Mouse (Mus musculus) MEL (cell line): ENCODE results near the gene Rad17. TPM values are rescaled to one million over a fixed set of nuclear protein-coding genes. Genes with fewer than 3 reads are reported as not detected.

ENCODE experiments used
- DNase-seq: peaks from one replicate; pipeline ENCODE4 v3.0.0; 2011; ENCODE audit warnings: low read depth, low spot score
- H3K27ac ChIP-seq: 2 replicates; pipeline ENCODE4 v1.5.1; 2012; ENCODE audit warnings: low read depth, mild to moderate bottlenecking, control low read depth, low read length, moderate library complexity; ENCODE audit not compliant: control insufficient read depth
- H3K27me3 ChIP-seq, 2 experiments: fragments of 150-350 bp in 1 of 2; sonication (generic) in 1 of 2; 2 replicates each; pipeline ENCODE4 v1.6.1; 2012; ENCODE audit warnings: low read length in 2 of 2, mild to moderate bottlenecking in 2 of 2, improper control_type of control experiment in 1 of 2, moderate library complexity in 1 of 2; ENCODE audit not compliant: insufficient read depth in 2 of 2, control insufficient read depth in 1 of 2
- H3K36me3 ChIP-seq, 2 experiments: 2 replicates each; pipeline ENCODE4 v1.6.1; 2012 to 2014; ENCODE audit warnings: low read length in 2 of 2, improper control_type of control experiment in 1 of 2, inconsistent platforms in 1 of 2, mild to moderate bottlenecking in 1 of 2; ENCODE audit not compliant: insufficient read depth in 2 of 2, control insufficient read depth in 1 of 2
- H3K4me1 ChIP-seq, 2 experiments: fragments of 150-350 bp in 1 of 2; sonication (generic) in 1 of 2; 2 replicates each; pipeline ENCODE4 v1.6.1; 2012; ENCODE audit warnings: low read length in 2 of 2, improper control_type of control experiment in 1 of 2, mild to moderate bottlenecking in 1 of 2; ENCODE audit not compliant: insufficient read depth in 2 of 2, control insufficient read depth in 1 of 2
- H3K4me3 ChIP-seq, 2 experiments: fragments of 150-350 bp in 1 of 2; sonication (generic) in 1 of 2; 2 replicates each; pipeline ENCODE4 v1.5.1; 2012; ENCODE audit warnings: low read depth in 2 of 2, low read length in 2 of 2, mild to moderate bottlenecking in 2 of 2, moderate library complexity in 2 of 2, control low read depth in 1 of 2, improper control_type of control experiment in 1 of 2; ENCODE audit not compliant: control insufficient read depth in 1 of 2, insufficient read depth in 1 of 2
- H3K79me2 ChIP-seq: 2 replicates; pipeline ENCODE4 v1.6.1; 2012; ENCODE audit warnings: mild to moderate bottlenecking, low read length, moderate library complexity; ENCODE audit not compliant: control insufficient read depth, poor library complexity, insufficient read depth
- H3K9ac ChIP-seq: 2 replicates; pipeline ENCODE4 v1.6.1; 2012; ENCODE audit warnings: low read depth, mild to moderate bottlenecking, control low read depth, low read length, moderate library complexity; ENCODE audit not compliant: control insufficient read depth, poor library complexity, severe bottlenecking
- H3K9me3 ChIP-seq: fragments of 150-350 bp; sonication (generic); replicated peaks from 2 replicates; pipeline ENCODE4 v1.6.1; 2012; ENCODE audit warnings: mild to moderate bottlenecking, low read length, improper control_type of control experiment, moderate library complexity; ENCODE audit not compliant: insufficient read depth
- CHD2 ChIP-seq: IDR thresholded peaks from 2 replicates; pipeline ENCODE4 v1.6.1; 2011; ENCODE audit warnings: low read length, improper control_type of control experiment
- CTCF ChIP-seq, 3 experiments: IDR thresholded peaks in 2 of 3; conservative IDR thresholded peaks in 1 of 3; 2 replicates each; pipeline ENCODE4 v1.5.1; 2011 to 2012; ENCODE audit warnings: low read length in 3 of 3, low read depth in 2 of 3, mild to moderate bottlenecking in 2 of 3, improper control_type of control experiment in 1 of 3, inconsistent platforms in 1 of 3, mixed read lengths in 1 of 3, moderate library complexity in 1 of 3; ENCODE audit not compliant: control insufficient read depth in 1 of 3, insufficient read depth in 1 of 3, poor library complexity in 1 of 3, severe bottlenecking in 1 of 3
- GABPA ChIP-seq: IDR thresholded peaks from 2 replicates; pipeline ENCODE4 v1.6.1; 2012; ENCODE audit warnings: low read depth, mild to moderate bottlenecking, inconsistent platforms, low read length, improper control_type of control experiment, moderate library complexity
- MAFK ChIP-seq: IDR thresholded peaks from 2 replicates; pipeline ENCODE4 v1.6.1; 2011; ENCODE audit warnings: low read depth, mild to moderate bottlenecking, low read length, improper control_type of control experiment, borderline replicate concordance
- MAX ChIP-seq: IDR thresholded peaks from 2 replicates; pipeline ENCODE4 v1.6.1; 2011; ENCODE audit warnings: low read length, improper control_type of control experiment
- MYB ChIP-seq: IDR thresholded peaks from 2 replicates; pipeline ENCODE4 v1.6.1; 2011; ENCODE audit warnings: mild to moderate bottlenecking, low read depth, low read length, improper control_type of control experiment
- MYC ChIP-seq: IDR thresholded peaks from 2 replicates; pipeline ENCODE4 v1.6.1; 2011; ENCODE audit warnings: low read depth, mild to moderate bottlenecking, low read length, improper control_type of control experiment, moderate library complexity
- POLR2A ChIP-seq, 2 experiments: IDR thresholded peaks; 2 replicates each; pipeline ENCODE4 v1.6.1; 2011 to 2012; ENCODE audit warnings: low read length in 2 of 2, mild to moderate bottlenecking in 2 of 2, control low read depth in 1 of 2, improper control_type of control experiment in 1 of 2, low read depth in 1 of 2, moderate library complexity in 1 of 2; ENCODE audit not compliant: control insufficient read depth in 1 of 2, insufficient read depth in 1 of 2, poor library complexity in 1 of 2
- RAD21 ChIP-seq: IDR thresholded peaks from 2 replicates; pipeline ENCODE4 v1.6.1; 2011; ENCODE audit warnings: mild to moderate bottlenecking, low read depth, low read length, improper control_type of control experiment
- RCOR1 ChIP-seq: IDR thresholded peaks from 2 replicates; pipeline ENCODE4 v1.6.1; 2012; ENCODE audit warnings: low read depth, mild to moderate bottlenecking, inconsistent platforms, low read length, improper control_type of control experiment
- SIN3A ChIP-seq: IDR thresholded peaks from 2 replicates; pipeline ENCODE4 v1.6.1; 2012; ENCODE audit warnings: low read length, improper control_type of control experiment, inconsistent platforms
- TCF12 ChIP-seq: IDR thresholded peaks from 2 replicates; pipeline ENCODE4 v1.6.1; 2014; ENCODE audit warnings: low read depth, mild to moderate bottlenecking, inconsistent platforms, low read length, improper control_type of control experiment, moderate library complexity
- USF1 ChIP-seq: IDR thresholded peaks from 2 replicates; pipeline ENCODE4 v1.6.1; 2014; ENCODE audit warnings: low read depth, mild to moderate bottlenecking, inconsistent platforms, low read length, improper control_type of control experiment, moderate library complexity
- USF2 ChIP-seq, 2 experiments: IDR thresholded peaks; 2 replicates each; pipeline ENCODE4 v1.6.1; 2011 to 2012; ENCODE audit warnings: improper control_type of control experiment in 2 of 2, low read length in 2 of 2, borderline replicate concordance in 1 of 2, inconsistent platforms in 1 of 2, low read depth in 1 of 2, mild to moderate bottlenecking in 1 of 2; ENCODE audit not compliant: insufficient read depth in 1 of 2
- ZNF384 ChIP-seq: IDR thresholded peaks from 2 replicates; pipeline ENCODE4 v1.6.1; 2012; ENCODE audit warnings: low read depth, mild to moderate bottlenecking, inconsistent platforms, low read length, improper control_type of control experiment
- polyA plus RNA-seq, 2 experiments: library from polyadenylated mRNA; stranded (reverse) in 1 of 2; unstranded in 1 of 2; fragments of >175 nt in 1 of 2; fragments of >200 nt in 1 of 2; gene quantifications; 2 replicates each; pipeline versions ENCODE4 v1.2.1 to v1.2.4; 2012; ENCODE audit warnings: low replicate concordance in 2 of 2, low read depth in 1 of 2; ENCODE audit not compliant: insufficient read length in 2 of 2, insufficient read depth in 1 of 2, missing spikeins in 1 of 2
- total RNA-seq: library from RNA; depleted of rRNA; stranded (reverse); fragments of 300-350 nt; gene quantifications from 2 replicates; pipeline ENCODE4 v1.2.3, GENCODE M21; 2012

The Rad17 gene
- total and polyA plus RNA-seq, 3 experiments, result 21.7 to 31.2 TPM; not detected in 1

DNA sequence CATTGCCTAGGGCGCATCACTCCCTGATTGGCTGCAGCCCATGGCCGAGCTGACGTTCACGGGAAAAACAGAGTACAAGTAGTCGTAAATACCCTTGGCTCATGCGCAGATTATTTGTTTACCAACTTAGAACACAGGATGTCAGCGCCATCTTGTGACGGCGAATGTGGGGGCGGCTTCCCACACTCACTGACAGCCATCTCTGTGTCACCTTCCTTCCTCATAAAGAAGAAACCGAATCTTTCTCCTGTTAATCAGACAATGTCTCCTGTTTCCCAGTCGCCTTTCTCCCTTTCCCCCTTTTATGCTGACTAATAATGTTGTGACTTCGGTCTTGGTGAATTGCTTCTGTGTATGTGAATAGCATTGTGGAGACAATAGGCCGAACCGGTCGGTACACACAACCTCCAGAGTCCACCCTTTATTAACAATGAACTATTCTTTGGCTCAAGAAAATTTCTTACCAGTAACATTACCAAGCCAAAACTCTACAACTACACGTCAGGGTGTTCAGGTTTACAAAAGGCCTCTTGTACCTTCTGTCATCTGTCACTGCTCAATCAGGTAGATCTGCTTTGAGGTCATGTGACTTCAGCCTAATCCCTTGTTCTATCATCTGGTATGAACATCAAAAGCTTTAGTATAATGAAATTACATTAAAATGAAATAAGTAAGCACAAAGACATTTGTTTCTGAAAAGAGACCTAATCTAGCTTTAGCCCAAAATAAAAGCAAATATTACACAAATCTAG, 56.6 kb downstream of the Rad17 start:
- Histone ChIP-seq H3K9me3 (no peaks in the 10 kb centered on the region), H3K27me3 (no peaks in the 10 kb centered on the region), H3K4me1 (no peaks in the 10 kb centered on the region), H3K79me2 (no peaks in the 10 kb centered on the region), H3K27ac (no peak overlapping the region), H3K36me3 (no peaks in the 10 kb centered on the region), H3K4me3 (no peak overlapping the region), H3K9ac (no peak overlapping the region)
- DNase-seq, result no peak
- TF ChIP-seq ZNF384 (no peak), USF1 (0 out of 2 replicates have a peak, but pooled peaks have one; percentile 14)

DNA sequence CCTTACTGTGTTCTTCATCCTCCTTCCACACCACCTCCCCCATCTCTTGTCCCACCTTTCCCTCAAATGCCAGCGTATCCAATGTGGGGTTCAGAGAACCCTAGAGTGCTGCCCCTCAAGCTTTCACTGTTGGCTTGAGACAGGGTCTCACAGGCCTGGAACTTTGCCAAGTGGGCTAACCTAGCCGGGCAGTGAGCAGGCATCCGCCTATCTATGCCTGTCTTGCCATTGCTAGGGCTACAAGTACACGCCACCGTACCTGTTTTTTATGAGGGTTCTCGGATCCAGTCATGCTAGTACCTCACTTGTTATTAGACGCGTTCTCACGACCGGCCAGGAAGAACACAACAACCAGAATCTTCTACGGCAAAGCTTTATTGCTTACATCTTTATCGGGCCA, 62.2 kb downstream of the Rad17 start:
- Histone ChIP-seq H3K79me2 (no peaks in the 10 kb centered on the region), H3K27me3 (no peaks in the 10 kb centered on the region; a peak in 1 of 4 replicates), H3K4me1 (no peaks in the 10 kb centered on the region), H3K36me3 (no peaks in the 10 kb centered on the region), H3K27ac (no peak overlapping the region), H3K4me3 (no peak overlapping the region), H3K9me3 (no peaks in the 10 kb centered on the region), H3K9ac (no peak overlapping the region)
- TF ChIP-seq MAX (no peak), CTCF (IDR thresholded peaks at IDR 0.05 in 2 of 3, conservative IDR thresholded peaks at IDR 0.05 in 1 of 3; ENCODE audit: control insufficient read depth in 1 of 3, insufficient read depth in 1 of 3, low read depth in 2 of 3, low read length in 3 of 3, poor library complexity in 1 of 3, severe bottlenecking in 1 of 3) (no peak), MYC (no peak), RCOR1 (no peak), CHD2 (no peak), POLR2A (IDR thresholded peaks at IDR 0.05; ENCODE audit: control insufficient read depth in 1 of 2, insufficient read depth in 1 of 2, low read depth in 1 of 2, low read length in 2 of 2, poor library complexity in 1 of 2) (no peak), GABPA (no peak), SIN3A (no peak), MYB (no peak), TCF12 (no peak), MAFK (no peak), RAD21 (no peak), USF2 (IDR thresholded peaks at IDR 0.05; ENCODE audit: borderline replicate concordance in 1 of 2, insufficient read depth in 1 of 2, low read depth in 1 of 2, low read length in 2 of 2) (no peak), USF1 (no peak)
- DNase-seq, result no peak
